Mouse (Mus musculus) lung, postnatal 0 days (tissue): ENCODE measurements around the gene Ctnna2.

Experiments used
- CTCF ChIP-seq: IDR thresholded peaks from 2 replicates; pipeline ENCODE4 v1.5.1; 2016; ENCODE audit warnings: antibody characterized with exemption, mild to moderate bottlenecking
- EP300 ChIP-seq: IDR thresholded peaks from 2 replicates; pipeline ENCODE4 v1.6.1; 2016; ENCODE audit warnings: antibody characterized with exemption, mild to moderate bottlenecking, control low read depth

- TF ChIP-seq CTCF (no peak), EP300 (no peak)
Measured at GRCm38 (mm10) chr6:77357748-77358470, 621.6 kb downstream of the Ctnna2 start.
